Mouse (Mus musculus) limb, embryonic 15.5 days (tissue): ENCODE data around the gene Fn1. TPM values are rescaled to one million over a fixed set of nuclear protein-coding genes. Genes with fewer than 3 reads are reported as not detected.

Source experiments
- ATAC-seq: fragments of 200-750 bp; cut with Nextera tagmentation; 2 replicates; pipeline ENCODE4 v1.8.0; 2017; ENCODE audit warnings: low read depth, moderate TSS enrichment; ENCODE audit not compliant: insufficient number of reproducible peaks, low FRiP score, low TSS enrichment
- H3K27ac ChIP-seq: fragments of 300-500 bp; sonication (generic); 2 replicates; pipeline ENCODE4 v1.5.1; 2015; ENCODE audit warnings: moderate library complexity, mild to moderate bottlenecking, inconsistent platforms
- H3K27me3 ChIP-seq: fragments of 300-500 bp; sonication (generic); 2 replicates; pipeline ENCODE4 v1.6.1; 2015; ENCODE audit warnings: inconsistent platforms
- H3K36me3 ChIP-seq: fragments of 300-500 bp; sonication (generic); 2 replicates; pipeline ENCODE4 v1.6.1; 2015; ENCODE audit warnings: inconsistent platforms
- H3K4me1 ChIP-seq: fragments of 300-500 bp; sonication (generic); 2 replicates; pipeline ENCODE4 v1.6.1; 2015; ENCODE audit warnings: inconsistent platforms
- H3K4me2 ChIP-seq: fragments of 300-500 bp; sonication (generic); 2 replicates; pipeline ENCODE4 v1.6.1; 2015; ENCODE audit warnings: mild to moderate bottlenecking, inconsistent platforms
- H3K4me3 ChIP-seq: fragments of 300-500 bp; sonication (generic); 2 replicates; pipeline ENCODE4 v1.5.1; 2015; ENCODE audit warnings: mild to moderate bottlenecking, inconsistent platforms
- H3K9ac ChIP-seq: fragments of 300-500 bp; sonication (generic); 2 replicates; pipeline ENCODE4 v1.6.1; 2015; ENCODE audit warnings: inconsistent platforms
- H3K9me3 ChIP-seq: fragments of 300-500 bp; sonication (generic); 2 replicates; pipeline ENCODE4 v1.6.1; 2016; ENCODE audit warnings: inconsistent platforms
- WGBS: fragments of 180-500 bp; shearing (Covaris S2); methylation state at CpG from one replicate; pipeline ENCODE4 v1.1.7; 2015; 5-methylcytosine and 5-hydroxymethylcytosine counted together
- polyA plus RNA-seq: library from polyadenylated mRNA; unstranded; fragments of >200 nt; fragmentation: Nextera tagmentation; extraction: Ambion mirVana; gene quantifications from 2 replicates; pipeline ENCODE4 v1.2.1, GENCODE M21; 2015

Fn1 gene
- polyA plus RNA-seq, 1 experiment from 2014 or later: 197 TPM

DNA sequence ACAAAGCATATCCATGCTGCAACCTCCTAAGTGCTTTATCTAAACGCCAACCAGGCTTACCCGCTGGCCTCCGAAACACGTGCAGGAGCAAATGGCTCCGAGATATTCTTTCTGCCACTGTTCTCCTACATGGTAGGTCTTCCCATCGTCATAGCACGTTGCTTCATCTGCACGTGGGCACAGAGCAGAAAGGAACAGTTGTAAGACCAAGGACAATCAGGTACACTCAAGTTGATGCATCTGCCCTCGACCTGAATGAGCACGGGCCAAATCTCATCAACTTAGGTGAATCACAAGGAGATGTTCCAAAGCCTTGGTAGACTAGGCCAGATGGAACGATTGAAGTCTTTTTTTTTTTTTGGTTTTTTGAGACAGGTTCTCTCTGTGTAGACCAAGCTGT, 63.0 kb downstream of the Fn1 start:
- Histone ChIP-seq H3K4me3 (no peak overlapping the region), H3K9ac (no peak overlapping the region), H3K9me3 (no peaks in the 10 kb centered on the region), H3K27me3 (no peaks in the 10 kb centered on the region), H3K27ac (no peak overlapping the region), H3K4me2 (no peak overlapping the region), H3K36me3 (peaks cover 90% of the 10 kb centered on the region), H3K4me1 (no peaks in the 10 kb centered on the region)
- WGBS: 96% methylated on average over 11 of the region's 11 CpGs
- no peak for ATAC-seq

DNA sequence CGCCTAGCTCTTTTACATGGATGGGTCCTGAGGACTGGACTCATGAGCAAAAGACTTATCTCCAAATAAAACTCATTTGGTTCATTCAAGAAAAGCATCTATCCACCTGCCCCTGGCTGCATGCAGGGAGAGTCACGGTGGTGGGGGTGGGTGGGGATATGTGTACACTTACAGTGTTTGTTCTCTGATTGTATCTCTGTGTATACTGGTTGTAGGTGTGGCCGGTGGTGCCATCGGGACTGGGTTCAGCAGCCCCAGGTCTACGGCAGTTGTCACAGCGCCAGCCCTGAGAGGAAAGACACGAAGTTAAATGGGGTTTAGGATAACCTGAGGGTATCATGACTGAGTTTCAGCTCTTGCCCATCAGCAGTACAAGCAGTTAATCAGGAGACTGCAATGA, 66.3 kb downstream of the Fn1 start:
- WGBS: 90% methylated on average over 7 of the region's 7 CpGs
- Histone ChIP-seq H3K27ac (no peak overlapping the region), H3K4me3 (no peak overlapping the region), H3K9ac (no peak overlapping the region), H3K36me3 (peaks cover 68% of the 10 kb centered on the region), H3K9me3 (no peaks in the 10 kb centered on the region), H3K4me1 (no peaks in the 10 kb centered on the region), H3K4me2 (no peak overlapping the region), H3K27me3 (no peaks in the 10 kb centered on the region)
- ATAC-seq: no peak

DNA sequence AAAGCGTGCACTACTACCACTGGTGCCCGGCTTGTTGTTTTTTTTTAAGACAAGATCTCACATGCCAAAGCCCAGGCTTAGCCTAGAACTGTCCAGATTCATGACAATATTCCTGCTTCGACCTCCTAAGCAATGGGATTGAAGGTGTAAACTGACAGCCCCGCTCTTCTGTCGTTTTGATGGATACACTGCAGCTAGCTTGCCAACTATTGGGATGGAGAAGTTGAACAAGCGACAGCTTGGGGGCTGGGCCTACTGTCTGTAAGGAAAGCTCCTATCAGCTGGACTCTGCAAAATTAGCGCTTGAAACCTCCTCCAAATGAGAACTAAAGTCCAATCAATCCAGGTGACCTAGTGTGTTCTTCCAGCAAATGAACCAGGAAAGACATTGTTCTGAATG, 69.1 kb downstream of the Fn1 start:
- H3K36me3 ChIP-seq: peaks cover 52% of the 10 kb centered on the region
- H3K27me3 ChIP-seq: no peaks in the 10 kb centered on the region
- ATAC-seq: no peak
- WGBS: 91% methylated on average over 7 of the region's 7 CpGs
- no peak overlapping the region for H3K4me2 ChIP-seq
- H3K9me3 ChIP-seq: no peaks in the 10 kb centered on the region
- no peak overlapping the region for H3K4me3 ChIP-seq
- no peak overlapping the region for H3K9ac ChIP-seq
- no peak overlapping the region for H3K27ac ChIP-seq
- H3K4me1 ChIP-seq: no peaks in the 10 kb centered on the region

DNA sequence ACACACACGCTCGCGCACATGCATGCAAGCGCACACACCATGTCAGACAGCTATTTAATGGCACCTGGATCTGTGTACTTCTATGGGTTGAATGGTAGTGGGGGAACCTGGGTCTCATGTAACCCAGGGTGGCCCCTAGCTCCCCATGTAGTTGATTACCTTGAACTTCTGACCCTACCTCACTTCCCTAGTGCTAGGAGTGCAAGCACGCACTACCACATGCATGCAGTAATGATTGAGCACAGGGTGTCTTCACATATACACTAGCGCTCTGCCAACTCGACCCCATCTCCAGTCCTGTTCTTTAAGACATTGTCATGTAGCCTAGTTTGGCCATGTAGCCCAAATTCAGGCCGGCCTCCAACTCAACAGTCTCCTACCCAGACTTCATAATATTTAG, 69.7 kb downstream of the Fn1 start:
- no peak overlapping the region for H3K4me3 ChIP-seq
- 91% methylated on average over 8 of the region's 8 CpGs for WGBS
- no peak for ATAC-seq
- no peak overlapping the region for H3K9ac ChIP-seq
- H3K27me3 ChIP-seq: no peaks in the 10 kb centered on the region
- H3K4me1 ChIP-seq: no peaks in the 10 kb centered on the region
- no peaks in the 10 kb centered on the region for H3K9me3 ChIP-seq
- H3K4me2 ChIP-seq: no peak overlapping the region
- no peak overlapping the region for H3K27ac ChIP-seq
- H3K36me3 ChIP-seq: peaks cover 52% of the 10 kb centered on the region

DNA sequence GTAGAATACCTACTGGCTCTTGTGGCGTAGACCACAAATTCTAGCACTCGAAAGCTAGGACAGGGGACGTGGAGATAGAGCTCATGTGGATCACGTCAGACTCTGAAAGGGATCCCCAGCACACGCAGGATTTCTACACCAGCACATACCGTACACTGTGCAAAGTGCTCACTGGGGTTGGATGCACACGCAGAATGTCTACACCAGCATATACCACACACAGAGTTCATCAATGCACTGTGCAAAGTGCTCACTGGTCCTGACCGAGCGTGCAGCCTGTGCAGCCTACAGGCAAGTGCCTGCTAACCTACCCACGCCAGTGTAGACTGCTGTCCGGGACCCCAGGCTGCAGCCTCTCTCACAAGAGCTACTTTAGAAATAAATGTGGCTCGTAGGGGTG, 72.6 kb downstream of the Fn1 start:
- no peaks in the 10 kb centered on the region for H3K4me1 ChIP-seq
- H3K9ac ChIP-seq: no peak overlapping the region
- WGBS: 90% methylated on average over 12 of the region's 12 CpGs
- ATAC-seq: 0 out of 2 replicates have a peak, but pooled peaks have one; percentile 52
- no peaks in the 10 kb centered on the region for H3K27me3 ChIP-seq
- H3K9me3 ChIP-seq: no peaks in the 10 kb centered on the region
- no peak overlapping the region for H3K4me2 ChIP-seq
- H3K27ac ChIP-seq: no peak overlapping the region
- H3K36me3 ChIP-seq: peaks cover 50% of the 10 kb centered on the region
- H3K4me3 ChIP-seq: no peak overlapping the region

DNA sequence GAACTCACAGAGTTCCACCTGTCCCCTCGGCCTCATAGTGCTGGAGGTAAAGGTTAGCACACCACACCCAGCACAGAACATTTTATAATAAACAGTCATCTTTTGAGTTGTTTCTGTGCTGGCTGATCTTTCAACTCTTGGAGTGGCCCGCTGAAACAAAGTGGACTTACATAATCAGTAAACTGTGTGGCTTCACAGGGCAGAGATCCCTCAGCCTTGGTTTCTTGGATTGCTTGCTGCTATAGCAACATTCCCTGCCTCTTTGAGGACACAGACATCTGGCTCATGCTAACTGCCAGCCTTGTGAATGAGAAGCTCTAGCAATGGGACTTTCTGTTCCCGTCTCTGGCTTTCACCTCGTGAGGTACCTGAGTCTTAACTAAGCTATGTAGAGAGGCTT, 73.5 kb downstream of the Fn1 start:
- ATAC-seq: no peak
- Histone ChIP-seq H3K4me2 (no peak overlapping the region), H3K4me1 (no peaks in the 10 kb centered on the region), H3K27me3 (no peaks in the 10 kb centered on the region), H3K27ac (no peak overlapping the region), H3K9me3 (no peaks in the 10 kb centered on the region), H3K36me3 (peaks cover 47% of the 10 kb centered on the region), H3K9ac (no peak overlapping the region), H3K4me3 (no peak overlapping the region)
- 86% methylated on average over 4 of the region's 4 CpGs for WGBS

DNA sequence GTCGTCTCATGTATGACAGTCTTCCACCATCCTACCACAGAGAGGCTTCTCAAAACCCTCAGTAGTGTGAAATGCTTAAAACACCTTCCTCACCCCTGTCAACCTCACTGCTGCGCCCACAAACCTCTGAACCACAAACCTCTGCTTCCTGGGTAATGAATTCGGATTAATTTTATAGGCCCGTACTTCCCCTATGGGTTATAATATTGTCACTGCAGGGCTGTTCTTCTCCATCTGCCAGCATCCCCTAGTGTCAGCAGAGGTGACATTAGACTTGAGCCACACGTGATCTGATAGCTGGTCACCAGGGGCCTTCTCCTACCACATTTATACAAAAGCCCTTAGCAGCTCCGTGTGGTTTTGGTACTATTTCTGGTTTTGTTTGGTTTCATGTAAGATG, 76.2 kb downstream of the Fn1 start:
- Histone ChIP-seq H3K27ac (no peak overlapping the region), H3K9me3 (no peaks in the 10 kb centered on the region), H3K27me3 (no peaks in the 10 kb centered on the region), H3K4me1 (no peaks in the 10 kb centered on the region), H3K9ac (no peak overlapping the region), H3K36me3 (peaks cover 70% of the 10 kb centered on the region), H3K4me2 (no peak overlapping the region), H3K4me3 (no peak overlapping the region)
- ATAC-seq: no peak
- WGBS: 83% methylated on average over 6 of the region's 6 CpGs

DNA sequence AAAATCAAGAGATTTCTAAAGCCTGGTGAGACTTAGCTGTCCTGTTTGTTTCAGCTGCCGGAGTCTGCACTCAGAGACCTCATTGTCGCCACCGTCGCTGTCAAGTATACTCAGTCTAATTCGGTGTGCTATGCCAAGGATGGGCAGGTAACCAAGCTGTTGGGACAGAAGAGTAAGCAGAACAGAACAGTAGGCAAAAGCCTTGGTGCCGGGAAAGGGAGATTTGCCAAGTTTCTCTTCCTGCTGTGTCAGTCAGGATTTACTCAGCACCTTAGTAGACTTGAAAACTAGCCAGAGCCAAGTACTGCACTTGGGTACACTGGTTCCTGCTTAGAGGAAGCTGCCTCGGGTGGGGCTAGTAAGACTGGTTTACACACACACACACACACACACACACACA, 77.0 kb downstream of the Fn1 start:
- Histone ChIP-seq H3K4me2 (no peak overlapping the region), H3K9me3 (no peaks in the 10 kb centered on the region), H3K4me1 (no peaks in the 10 kb centered on the region), H3K27ac (no peak overlapping the region), H3K9ac (no peak overlapping the region), H3K36me3 (peaks cover 79% of the 10 kb centered on the region), H3K27me3 (no peaks in the 10 kb centered on the region), H3K4me3 (no peak overlapping the region)
- no peak for ATAC-seq
- WGBS: 88% methylated on average over 7 of the region's 7 CpGs

DNA sequence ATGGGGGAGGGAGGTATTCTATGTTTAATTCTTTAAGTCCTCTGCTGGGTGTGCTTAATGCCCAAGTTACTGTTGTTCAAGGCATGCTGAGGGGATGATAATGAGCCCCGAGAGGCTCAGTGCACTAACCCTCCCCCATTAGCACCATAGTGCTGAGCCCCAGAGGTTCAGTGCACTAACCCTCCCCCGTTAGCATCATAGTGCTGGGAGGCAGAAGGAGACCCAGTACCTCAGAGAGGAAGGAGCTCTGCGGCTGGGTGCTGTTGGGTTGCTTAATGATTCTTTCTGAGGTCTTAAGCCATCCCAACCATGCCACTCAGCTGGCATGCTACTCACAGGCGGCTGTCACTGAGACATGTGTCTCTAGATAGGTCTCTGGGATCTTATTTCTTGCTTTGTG, 82.9 kb downstream of the Fn1 start:
- Histone ChIP-seq H3K9ac (no peak overlapping the region), H3K27ac (no peak overlapping the region), H3K9me3 (no peaks in the 10 kb centered on the region), H3K27me3 (no peaks in the 10 kb centered on the region), H3K4me2 (no peak overlapping the region), H3K4me1 (peaks cover 7% of the 10 kb centered on the region; the same call in 1 of the 2 replicates), H3K36me3 (peaks cover 77% of the 10 kb centered on the region), H3K4me3 (no peak overlapping the region)
- 84% methylated on average over 4 of the region's 4 CpGs for WGBS
- ATAC-seq: no peak

DNA sequence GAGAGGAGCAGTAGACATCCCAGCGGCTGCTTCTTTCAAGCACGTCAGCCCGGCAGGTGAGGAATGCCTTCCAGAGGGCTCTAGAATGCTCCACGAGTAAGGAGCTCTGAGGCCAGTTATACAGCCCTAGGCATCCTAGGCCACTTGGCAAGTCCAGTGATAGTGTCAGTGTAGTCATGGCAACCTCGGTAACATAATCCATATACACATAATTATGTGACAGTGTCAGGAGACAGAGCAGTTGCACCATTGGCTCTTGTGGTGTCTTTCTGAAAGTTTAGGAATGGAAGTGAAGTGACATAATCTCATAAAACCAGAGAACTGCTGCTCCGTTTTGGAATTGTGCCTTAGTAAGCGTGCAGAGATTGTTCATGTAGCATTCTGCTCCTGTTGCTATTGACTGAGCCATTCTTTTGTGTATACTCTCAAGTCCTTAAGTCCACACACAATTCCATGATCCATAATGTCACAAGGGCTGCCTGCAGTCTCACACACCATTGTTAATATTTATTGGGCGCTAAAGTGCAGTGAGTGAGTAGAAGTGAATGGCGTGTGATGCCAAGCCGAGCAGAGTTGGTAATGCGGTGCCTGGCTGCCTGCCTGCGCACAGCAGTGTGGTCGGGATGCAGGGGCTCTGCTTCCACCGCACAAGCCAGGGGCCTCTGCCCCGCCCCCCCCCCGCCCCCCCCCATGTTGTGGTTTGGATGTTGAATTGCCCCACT, 85.0 kb downstream of the Fn1 start:
- Histone ChIP-seq H3K36me3 (peaks cover 82% of the 10 kb centered on the region), H3K9me3 (no peaks in the 10 kb centered on the region), H3K27ac (peak overlapping the region; percentile 61; the same call in 1 of the 2 replicates), H3K9ac (no peak overlapping the region), H3K4me3 (no peak overlapping the region), H3K27me3 (no peaks in the 10 kb centered on the region), H3K4me1 (peaks cover 7% of the 10 kb centered on the region; the same call in 1 of the 2 replicates), H3K4me2 (no peak overlapping the region)
- peak; percentile 72; the same call in 1 of the 2 replicates for ATAC-seq
- 62% methylated on average over 16 of the region's 16 CpGs for WGBS

DNA sequence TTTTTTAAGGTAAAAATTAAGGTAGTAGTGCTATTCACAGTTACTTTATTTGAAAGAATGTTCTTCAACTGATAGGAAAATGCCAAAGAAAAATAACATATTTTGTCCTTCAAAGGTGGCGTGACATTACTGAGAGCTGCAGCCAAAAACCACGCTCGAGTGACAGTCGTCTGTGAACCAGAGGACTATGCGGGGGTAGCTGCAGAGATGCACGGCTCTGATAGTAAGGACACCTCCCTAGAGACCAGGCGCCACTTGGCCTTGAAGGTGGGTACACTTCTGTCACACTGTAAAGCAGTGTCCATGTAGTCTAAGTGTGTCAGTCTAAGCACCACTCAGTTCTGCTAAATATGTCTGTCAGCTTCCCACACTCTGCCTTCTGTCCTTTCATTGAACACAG, 88.7 kb downstream of the Fn1 start:
- 93% methylated on average over 7 of the region's 7 CpGs for WGBS
- no peak overlapping the region for H3K4me3 ChIP-seq
- H3K27ac ChIP-seq: no peak overlapping the region
- H3K9me3 ChIP-seq: no peaks in the 10 kb centered on the region
- H3K4me2 ChIP-seq: no peak overlapping the region
- H3K36me3 ChIP-seq: peaks cover 76% of the 10 kb centered on the region
- peaks cover 7% of the 10 kb centered on the region; the same call in 1 of the 2 replicates for H3K4me1 ChIP-seq
- ATAC-seq: no peak
- H3K27me3 ChIP-seq: no peaks in the 10 kb centered on the region
- H3K9ac ChIP-seq: no peak overlapping the region

DNA sequence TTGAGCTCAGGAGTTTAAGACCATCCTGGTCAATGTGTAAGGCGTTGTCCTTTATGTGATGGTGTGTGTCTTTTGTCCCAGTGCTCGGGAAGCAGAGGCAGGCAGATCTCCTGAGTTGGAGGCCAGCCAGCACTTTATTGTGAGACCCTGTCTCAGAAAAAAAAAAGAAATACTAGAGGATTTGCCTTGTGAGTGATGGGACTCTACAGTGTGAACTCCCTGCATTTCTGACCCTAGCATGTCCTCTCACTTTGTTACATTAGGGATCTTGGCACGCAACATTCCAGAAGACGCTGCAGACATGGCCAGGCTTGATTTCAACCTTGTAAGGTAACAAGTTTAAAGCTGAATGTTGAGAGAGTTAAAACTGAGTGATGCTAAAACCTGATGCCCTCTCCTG, 92.4 kb downstream of the Fn1 start:
- no peak for ATAC-seq
- no peak overlapping the region for H3K4me3 ChIP-seq
- peaks cover 52% of the 10 kb centered on the region for H3K36me3 ChIP-seq
- WGBS: 96% methylated on average over 4 of the region's 4 CpGs
- H3K9ac ChIP-seq: no peak overlapping the region
- no peaks in the 10 kb centered on the region for H3K9me3 ChIP-seq
- no peaks in the 10 kb centered on the region for H3K27me3 ChIP-seq
- H3K4me1 ChIP-seq: peaks cover 9% of the 10 kb centered on the region; the same call in 1 of the 2 replicates
- H3K27ac ChIP-seq: no peak overlapping the region
- no peak overlapping the region for H3K4me2 ChIP-seq
